Mouse (Mus musculus): Measurements from ENCODE around the gene Coil.

- no peak for TF ChIP-seq CTCF (IDR thresholded peaks at IDR 0.05; ENCODE audit: control insufficient read depth, insufficient read depth, insufficient read length)
- TF ChIP-seq MAX (IDR thresholded peaks at IDR 0.05): no peak
- no peak for TF ChIP-seq USF1 (IDR thresholded peaks at IDR 0.05; ENCODE audit: low read depth)
- no peak for TF ChIP-seq CEBPB (IDR thresholded peaks at IDR 0.05; ENCODE audit: low read depth)
- TF ChIP-seq MYOG (IDR thresholded peaks at IDR 0.05; ENCODE audit: control insufficient read depth, extremely low read depth, insufficient read length): no peak
- TF ChIP-seq MYOD1 (IDR thresholded peaks at IDR 0.05; ENCODE audit: control insufficient read depth, insufficient read length, low read depth): no peak
- no peak for TF ChIP-seq FOSL1 (IDR thresholded peaks at IDR 0.05; ENCODE audit: insufficient read depth, low read length, poor library complexity, severe bottlenecking)
These were observed 53.4 kb downstream of the Coil start for GRCm38 (mm10) chr11:89023477-89023876.
